Mouse (Mus musculus) neural tube, embryonic 12.5 days (tissue): Measurements from ENCODE around the gene Shisa7. TPM values are rescaled to one million over a fixed set of nuclear protein-coding genes. Genes with fewer than 3 reads are reported as not detected.

Experiments used
- ATAC-seq: fragments of 200-750 bp; cut with Nextera tagmentation; 2 replicates; pipeline ENCODE4 v1.8.0; 2017; ENCODE audit warnings: low read depth, mild to moderate bottlenecking, moderate TSS enrichment, moderate library complexity; ENCODE audit not compliant: low FRiP score
- H3K27ac ChIP-seq: fragments of 300-500 bp; sonication (generic); 2 replicates; pipeline ENCODE4 v1.5.1; 2016
- H3K27me3 ChIP-seq: fragments of 300-500 bp; sonication (generic); replicated peaks from 2 replicates; pipeline ENCODE4 v1.6.1; 2016; ENCODE audit warnings: mild to moderate bottlenecking
- H3K36me3 ChIP-seq: fragments of 300-500 bp; sonication (generic); 2 replicates; pipeline ENCODE4 v1.6.1; 2016; ENCODE audit warnings: mild to moderate bottlenecking
- H3K4me1 ChIP-seq: fragments of 300-500 bp; sonication (generic); 2 replicates; pipeline ENCODE4 v1.6.1; 2016
- H3K4me2 ChIP-seq: fragments of 300-500 bp; sonication (generic); replicated peaks from 2 replicates; pipeline ENCODE4 v1.6.1; 2016; ENCODE audit warnings: mild to moderate bottlenecking
- H3K4me3 ChIP-seq: fragments of 300-500 bp; sonication (generic); 2 replicates; pipeline ENCODE4 v1.5.1; 2016
- H3K9ac ChIP-seq: fragments of 300-500 bp; sonication (generic); 2 replicates; pipeline ENCODE4 v1.6.1; 2016; ENCODE audit warnings: mild to moderate bottlenecking
- H3K9me3 ChIP-seq: fragments of 300-500 bp; sonication (generic); 2 replicates; pipeline ENCODE4 v1.6.1; 2016; ENCODE audit warnings: mild to moderate bottlenecking
- WGBS: fragments of 180-500 bp; shearing (Covaris S2); methylation state at CpG from one replicate; pipeline ENCODE4 v1.1.7; 2016; 5-methylcytosine and 5-hydroxymethylcytosine counted together
- polyA plus RNA-seq: library from polyadenylated mRNA; unstranded; fragments of >200 nt; fragmentation: Nextera tagmentation; extraction: Ambion mirVana; gene quantifications from 2 replicates; pipeline ENCODE4 v1.2.1, GENCODE M21; 2016

The Shisa7 gene
- polyA plus RNA-seq, 1 experiment from 2014 or later: 6.5 TPM

- Histone ChIP-seq H3K4me1 (peaks cover 9% of the 10 kb centered on the region), H3K27ac (no peak overlapping the region), H3K36me3 (peaks cover 1% of the 10 kb centered on the region; the same call in 1 of the 2 replicates), H3K4me2 (peak overlapping the region; percentile 89), H3K9ac (peak overlapping the region; percentile 72), H3K4me3 (peak overlapping the region; percentile 54), H3K9me3 (no peaks in the 10 kb centered on the region), H3K27me3 (peaks cover 7% of the 10 kb centered on the region; the same call in 1 of the 2 replicates)
- ATAC-seq: peak; percentile 27
- 2% methylated on average over 64 of the region's 64 CpGs for WGBS
Measured at GRCm38 (mm10) chr7:4788499-4789435, 55.7 kb downstream of the Shisa7 start.

- peaks cover 16% of the 10 kb centered on the region for H3K27me3 ChIP-seq
- no peak overlapping the region for H3K4me2 ChIP-seq
- no peak overlapping the region for H3K9ac ChIP-seq
- H3K9me3 ChIP-seq: no peaks in the 10 kb centered on the region
- no peak overlapping the region for H3K27ac ChIP-seq
- H3K4me3 ChIP-seq: no peak overlapping the region
- peaks cover 6% of the 10 kb centered on the region; the same call in 1 of the 2 replicates for H3K4me1 ChIP-seq
- WGBS: 84% methylated on average over 14 of the region's 14 CpGs
- no peaks in the 10 kb centered on the region for H3K36me3 ChIP-seq
- ATAC-seq: no peak
Measured at GRCm38 (mm10) chr7:4783667-4784268, 60.7 kb downstream of the Shisa7 start.

- H3K9ac ChIP-seq: no peak within 1 kb of the TSS
- H3K36me3 ChIP-seq: no peaks in the 10 kb centered on the region
- H3K27me3 ChIP-seq: peaks cover 26% of the 10 kb centered on the region
- no peak within 1 kb of the TSS for H3K4me3 ChIP-seq
- 82% methylated on average over 2 of the region's 2 CpGs for WGBS
- no peak within 1 kb of the TSS for H3K27ac ChIP-seq
- peaks cover 3% of the 10 kb centered on the region for H3K4me1 ChIP-seq
- ATAC-seq: no peak
- H3K9me3 ChIP-seq: no peaks in the 10 kb centered on the region
- H3K4me2 ChIP-seq: no peak within 1 kb of the TSS
Measured at GRCm38 (mm10) chr7:4782759-4783158, 61.7 kb downstream of the Shisa7 start, which contains the start of the genes Il11 and Tmem190. Gene Il11 (minus strand): TSS chr7:4782859. Gene Tmem190 (plus strand): TSS chr7:4782937.

GRCm38 (mm10) chr7:4782130-4782529 lies 62.4 kb downstream of the Shisa7 start:
- H3K9me3 ChIP-seq: no peaks in the 10 kb centered on the region
- no peak overlapping the region for H3K4me3 ChIP-seq
- H3K9ac ChIP-seq: no peak overlapping the region
- H3K27me3 ChIP-seq: peaks cover 32% of the 10 kb centered on the region
- ATAC-seq: no peak
- H3K4me1 ChIP-seq: peaks cover 9% of the 10 kb centered on the region
- H3K4me2 ChIP-seq: no peak overlapping the region
- WGBS: 59% methylated on average over 3 of the region's 3 CpGs
- H3K27ac ChIP-seq: no peak overlapping the region
- H3K36me3 ChIP-seq: no peaks in the 10 kb centered on the region

- H3K27ac ChIP-seq: no peak overlapping the region
- no peaks in the 10 kb centered on the region for H3K36me3 ChIP-seq
- 50% methylated on average over 5 of the region's 5 CpGs for WGBS
- peaks cover 54% of the 10 kb centered on the region for H3K27me3 ChIP-seq
- H3K4me3 ChIP-seq: no peak overlapping the region
- ATAC-seq: no peak
- no peak overlapping the region for H3K4me2 ChIP-seq
- H3K9me3 ChIP-seq: no peaks in the 10 kb centered on the region
- H3K4me1 ChIP-seq: peaks cover 14% of the 10 kb centered on the region
- H3K9ac ChIP-seq: no peak overlapping the region
Measured at GRCm38 (mm10) chr7:4779921-4780320, 64.6 kb downstream of the Shisa7 start.

- H3K27ac ChIP-seq: no peak overlapping the region
- H3K9ac ChIP-seq: peak overlapping the region; percentile 27; the same call in 1 of the 2 replicates
- no peaks in the 10 kb centered on the region for H3K9me3 ChIP-seq
- peak; percentile 1; the same call in 1 of the 2 replicates for ATAC-seq
- peak overlapping the region; percentile 11; the same call in 1 of the 2 replicates for H3K4me3 ChIP-seq
- WGBS: 7% methylated on average over 20 of the region's 20 CpGs
- H3K36me3 ChIP-seq: no peaks in the 10 kb centered on the region
- H3K4me2 ChIP-seq: peak overlapping the region; percentile 57
- H3K4me1 ChIP-seq: peaks cover 14% of the 10 kb centered on the region
- peaks cover 61% of the 10 kb centered on the region for H3K27me3 ChIP-seq
Measured at GRCm38 (mm10) chr7:4777851-4778637, 66.5 kb downstream of the Shisa7 start.

GRCm38 (mm10) chr7:4776861-4777830 lies 67.3 kb downstream of the Shisa7 start:
- Histone ChIP-seq H3K36me3 (no peaks in the 10 kb centered on the region), H3K9me3 (no peaks in the 10 kb centered on the region), H3K27me3 (peaks cover 61% of the 10 kb centered on the region), H3K27ac (no peak overlapping the region), H3K9ac (peak overlapping the region; percentile 44; the same call in 1 of the 2 replicates), H3K4me3 (peak overlapping the region; percentile 29), H3K4me1 (peaks cover 14% of the 10 kb centered on the region), H3K4me2 (peak overlapping the region; percentile 57)
- WGBS: 2% methylated on average over 45 of the region's 56 CpGs
- peak; percentile 77 for ATAC-seq

GRCm38 (mm10) chr7:4776131-4776530 lies 68.4 kb downstream of the Shisa7 start:
- Histone ChIP-seq H3K27ac (no peak overlapping the region), H3K27me3 (peaks cover 61% of the 10 kb centered on the region), H3K4me2 (no peak overlapping the region), H3K36me3 (no peaks in the 10 kb centered on the region), H3K9ac (no peak overlapping the region), H3K4me3 (0 out of 2 replicates have a peak overlapping the region, but pooled peaks have one; percentile 29), H3K4me1 (peaks cover 14% of the 10 kb centered on the region), H3K9me3 (no peaks in the 10 kb centered on the region)
- ATAC-seq: no peak
- 50% methylated on average over 10 of the region's 10 CpGs for WGBS

Other genes starting within 250 kb of the Shisa7 start
- not detected in 2 replicates for gene Ptprh, start 240.7 kb downstream of the Shisa7 start, polyA plus RNA-seq
- gene Tmem86b, start 213.3 kb downstream of the Shisa7 start, polyA plus RNA-seq: 3.5 and 4.0 TPM in 2 replicates
- gene Ppp6r1, start 185.7 kb downstream of the Shisa7 start, polyA plus RNA-seq: 11.1 and 13.9 TPM in 2 replicates
- gene Hspbp1, start 159.6 kb downstream of the Shisa7 start, polyA plus RNA-seq: 119 and 122 TPM in 2 replicates
- 5.0 and 5.5 TPM in 2 replicates for gene Brsk1, start 154.1 kb downstream of the Shisa7 start, polyA plus RNA-seq
- 0.11 and 0.14 TPM in 2 replicates for gene Tmem150b, start 119.4 kb downstream of the Shisa7 start, polyA plus RNA-seq
- 96.5 and 98.5 TPM in 2 replicates for gene Kmt5c, start 104.6 kb downstream of the Shisa7 start, polyA plus RNA-seq
- gene Cox6b2, start 91.6 kb downstream of the Shisa7 start, polyA plus RNA-seq: 27.3 and 33.4 TPM in 2 replicates
- gene Fam71e2, start 73.4 kb downstream of the Shisa7 start, polyA plus RNA-seq: not detected in 2 replicates
- gene Il11, start 61.8 kb downstream of the Shisa7 start, polyA plus RNA-seq: 0.34 and 0.51 TPM in 2 replicates
- gene Tmem190, start 61.8 kb downstream of the Shisa7 start, polyA plus RNA-seq: not detected in 2 replicates
- 2.7 and 3.1 TPM in 2 replicates for gene Tmem238, start 55.0 kb downstream of the Shisa7 start, polyA plus RNA-seq
- 311 and 322 TPM in 2 replicates for gene Rpl28, start 51.8 kb downstream of the Shisa7 start, polyA plus RNA-seq
- gene Ube2s, start 32.1 kb downstream of the Shisa7 start, polyA plus RNA-seq: 380 and 386 TPM in 2 replicates
- 4.8 and 5.4 TPM in 2 replicates for gene Isoc2b, start 25.6 kb upstream of the Shisa7 start, polyA plus RNA-seq
- 0.91 and 0.93 TPM in 2 replicates for gene Isoc2a, start 32.5 kb upstream of the Shisa7 start, polyA plus RNA-seq
- gene Gm36210, start 61.8 kb upstream of the Shisa7 start, polyA plus RNA-seq: 0.29 TPM in 1 of 2 replicates, not detected in the other
- gene Zfp628, start 70.5 kb upstream of the Shisa7 start, polyA plus RNA-seq: 4.4 and 4.5 TPM in 2 replicates
- 13.0 and 13.7 TPM in 2 replicates for gene Nat14, start 77.3 kb upstream of the Shisa7 start, polyA plus RNA-seq
- 2.5 and 3.0 TPM in 2 replicates for gene Ssc5d, start 81.1 kb upstream of the Shisa7 start, polyA plus RNA-seq
- 0.13 TPM in 2 replicates for gene Sbk2, start 119.7 kb upstream of the Shisa7 start, polyA plus RNA-seq
- gene Sbk3, start 126.5 kb upstream of the Shisa7 start, polyA plus RNA-seq: 0.11 TPM in 2 replicates
- gene Zfp579, start 151.5 kb upstream of the Shisa7 start, polyA plus RNA-seq: 52.4 and 57.5 TPM in 2 replicates
- 8.2 and 8.7 TPM in 2 replicates for gene Zfp524, start 169.7 kb upstream of the Shisa7 start, polyA plus RNA-seq
- 62.0 and 63.3 TPM in 2 replicates for gene Fiz1, start 170.0 kb upstream of the Shisa7 start, polyA plus RNA-seq
- 0.26 TPM in 1 of 2 replicates, not detected in the other for gene Gm44973, start 170.8 kb upstream of the Shisa7 start, polyA plus RNA-seq
- 6.6 and 6.9 TPM in 2 replicates for gene Zfp865, start 175.7 kb upstream of the Shisa7 start, polyA plus RNA-seq
- gene Ccdc106, start 175.9 kb upstream of the Shisa7 start, polyA plus RNA-seq: 14.3 and 17.0 TPM in 2 replicates
- not detected in 2 replicates for gene 4632433K11Rik, start 189.4 kb upstream of the Shisa7 start, polyA plus RNA-seq
- 4.2 and 5.9 TPM in 2 replicates for gene Zfp784, start 193.8 kb upstream of the Shisa7 start, polyA plus RNA-seq
- gene Zfp580, start 206.8 kb upstream of the Shisa7 start, polyA plus RNA-seq: 53.5 and 56.0 TPM in 2 replicates
- 147 and 163 TPM in 2 replicates for gene U2af2, start 217.4 kb upstream of the Shisa7 start, polyA plus RNA-seq
- 73.4 and 80.5 TPM in 2 replicates for gene Epn1, start 235.5 kb upstream of the Shisa7 start, polyA plus RNA-seq